Mouse (Mus musculus) left cerebral cortex, adult 18-20 months (tissue): ENCODE data around the gene Atrip. TPM values are rescaled to one million over a fixed set of nuclear protein-coding genes. Genes with fewer than 3 reads are reported as not detected.

Experiments used
- DNase-seq, 2 experiments: peaks; one replicate each; pipeline ENCODE4 v3.0.0; 2021 to 2022; ENCODE audit warnings: low spot score in 2 of 2, mixed read lengths in 1 of 2
- total RNA-seq, 2 experiments: library from RNA; stranded (reverse); gene quantifications; 2 replicates each; pipeline ENCODE4 v1.2.3; 2021

The Atrip gene
- total RNA-seq, 2 experiments from 2014 or later, result 25.3 to 29.7 TPM

DNA sequence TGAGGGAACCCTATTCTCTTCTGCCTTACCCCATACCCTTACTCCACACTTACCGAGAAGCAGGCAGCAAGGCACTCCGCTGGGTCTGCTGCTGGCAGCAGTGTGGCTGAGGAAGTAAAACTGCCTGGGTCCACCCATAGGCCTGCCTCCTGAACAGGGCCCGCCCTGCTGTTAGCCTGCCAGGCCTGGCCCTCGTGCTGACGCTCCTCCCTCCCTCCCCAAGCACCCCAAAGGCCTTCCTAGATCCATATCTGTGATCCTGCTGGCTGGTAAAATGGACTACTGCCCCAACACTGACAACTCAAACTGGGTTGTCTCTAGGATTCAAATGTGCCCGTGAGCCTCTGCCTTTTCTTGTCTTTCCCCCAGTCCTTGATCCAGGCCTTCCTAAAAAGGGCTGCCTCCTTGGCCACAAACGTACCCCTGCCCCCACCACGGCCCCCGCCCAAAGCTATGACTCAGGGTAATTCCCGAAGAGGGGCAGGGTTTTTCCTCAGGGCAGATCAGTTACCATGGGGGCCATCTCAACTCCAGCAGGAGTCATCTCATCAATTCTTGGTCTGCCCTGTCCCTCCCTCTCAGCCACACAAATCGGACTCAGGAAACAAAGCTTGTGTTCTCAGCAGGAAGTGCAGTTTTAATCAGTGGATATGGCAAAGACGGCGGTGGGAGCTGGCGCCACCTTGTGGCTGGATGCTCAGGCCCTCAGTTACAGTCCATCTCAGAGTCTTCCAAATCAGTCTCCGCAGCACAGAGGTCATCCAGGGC, 14.6 kb downstream of the Atrip start, which contains the start of gene Trex1:
Gene Trex1, minus strand, starts transcription at position 599 of the 768 bp plus-strand sequence.
- peak; percentile 86 to 90 for DNase-seq

DNA sequence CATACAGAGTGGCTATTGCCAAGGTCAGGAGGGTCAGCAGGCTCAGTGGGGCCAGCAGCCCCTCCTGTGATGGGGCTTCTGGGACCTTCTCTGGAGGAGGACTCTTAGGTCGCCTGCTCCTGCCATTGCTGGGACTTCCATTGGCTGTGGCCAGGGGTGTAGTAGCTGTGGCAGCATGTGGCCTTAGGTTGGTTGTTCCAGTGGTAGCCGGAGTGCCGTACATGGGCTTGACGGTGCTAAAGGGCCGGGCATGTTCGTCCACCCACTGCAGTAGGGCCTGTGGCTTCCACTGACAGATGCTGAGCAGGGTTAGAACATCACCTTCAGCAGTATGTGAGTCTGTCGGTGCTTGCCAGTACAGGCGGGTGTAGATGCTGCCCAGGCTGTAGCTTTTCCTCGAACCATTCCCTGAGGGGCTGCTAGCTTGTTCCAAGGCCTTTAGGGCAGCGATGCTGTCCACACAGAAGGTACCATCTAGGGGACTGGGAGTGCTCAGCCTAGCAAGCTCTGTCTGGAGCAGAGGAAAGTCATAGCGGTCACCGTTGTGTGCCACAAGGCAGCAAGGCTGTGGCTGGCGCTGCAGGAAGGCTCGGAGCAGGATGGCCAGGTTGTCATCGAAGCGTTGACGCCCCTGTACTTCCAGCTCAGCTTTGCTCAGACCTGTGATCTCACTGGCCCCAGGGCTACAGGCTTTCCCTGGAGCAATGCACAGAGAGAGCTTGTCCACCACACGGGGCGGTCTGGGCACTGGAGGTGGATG, 15.7 kb downstream of the Atrip start:
- DNase-seq, result no peak

DNA sequence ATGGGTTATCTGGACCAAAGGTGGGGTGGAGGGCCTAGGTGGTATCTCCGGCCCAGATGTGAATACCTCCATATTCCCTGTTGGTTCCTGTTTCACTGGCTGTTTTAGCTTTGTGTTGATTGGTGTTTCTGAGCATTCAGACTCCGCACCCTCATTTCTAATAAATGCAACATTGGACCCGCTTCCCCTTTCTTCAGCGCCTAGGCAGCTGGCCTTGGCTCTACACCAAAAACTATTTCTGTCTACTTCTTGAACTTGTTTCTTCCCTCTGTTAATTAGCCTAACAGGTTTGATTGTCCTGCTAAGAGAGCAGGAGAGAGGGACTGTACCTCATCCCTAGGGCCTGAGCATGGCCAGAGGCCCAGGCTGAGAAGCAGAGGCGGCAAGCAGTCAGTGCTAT, 16.4 kb downstream of the Atrip start:
- no peak for DNase-seq

DNA sequence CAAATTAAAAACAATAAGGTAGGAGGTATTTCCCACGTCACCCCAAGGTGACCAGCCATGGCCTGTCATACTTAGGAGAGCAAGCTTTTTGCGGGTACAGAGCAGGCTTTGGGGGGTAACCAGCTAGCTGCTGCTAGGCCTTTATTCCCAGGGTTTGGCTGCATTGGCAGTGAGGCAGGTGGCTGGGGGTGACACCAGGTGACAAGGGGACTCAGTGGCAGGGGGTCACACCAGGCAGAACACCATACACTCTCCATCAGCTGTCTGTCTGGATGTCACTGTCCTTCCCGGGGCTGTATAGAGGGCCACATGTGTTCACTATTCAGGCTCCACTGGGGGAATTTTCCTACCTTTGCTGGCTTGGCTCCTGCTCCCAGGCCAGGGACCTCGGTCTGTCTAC, 17.0 kb downstream of the Atrip start:
- DNase-seq, result no peak

DNA sequence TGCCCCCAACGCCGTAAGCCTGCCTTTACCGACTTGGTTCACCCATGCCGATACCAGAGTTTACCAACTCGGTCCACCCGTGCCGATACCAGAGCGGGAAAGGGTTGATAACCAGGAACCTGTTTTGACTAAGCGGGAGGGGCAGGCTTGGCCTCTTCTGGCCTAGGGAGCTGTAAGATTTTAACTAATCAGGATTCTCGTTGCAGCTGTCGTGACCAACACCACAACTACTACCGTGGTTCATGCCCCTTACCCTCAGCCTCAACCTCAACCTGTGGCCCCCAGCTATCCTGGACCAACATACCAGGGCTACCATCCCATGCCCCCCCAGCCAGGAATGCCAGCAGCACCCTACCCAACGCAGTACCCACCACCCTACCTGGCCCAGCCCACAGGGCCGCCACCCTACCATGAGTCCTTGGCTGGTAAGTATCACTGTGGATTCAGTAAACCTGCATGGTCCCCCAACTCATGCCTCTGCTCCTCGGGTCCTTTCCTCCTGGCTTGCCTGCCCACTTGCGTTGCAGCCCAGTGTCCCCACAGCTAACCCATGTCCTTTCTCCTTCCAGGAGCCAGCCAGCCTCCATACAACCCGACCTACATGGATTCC, 17.7 kb downstream of the Atrip start:
- DNase-seq, result no peak

DNA sequence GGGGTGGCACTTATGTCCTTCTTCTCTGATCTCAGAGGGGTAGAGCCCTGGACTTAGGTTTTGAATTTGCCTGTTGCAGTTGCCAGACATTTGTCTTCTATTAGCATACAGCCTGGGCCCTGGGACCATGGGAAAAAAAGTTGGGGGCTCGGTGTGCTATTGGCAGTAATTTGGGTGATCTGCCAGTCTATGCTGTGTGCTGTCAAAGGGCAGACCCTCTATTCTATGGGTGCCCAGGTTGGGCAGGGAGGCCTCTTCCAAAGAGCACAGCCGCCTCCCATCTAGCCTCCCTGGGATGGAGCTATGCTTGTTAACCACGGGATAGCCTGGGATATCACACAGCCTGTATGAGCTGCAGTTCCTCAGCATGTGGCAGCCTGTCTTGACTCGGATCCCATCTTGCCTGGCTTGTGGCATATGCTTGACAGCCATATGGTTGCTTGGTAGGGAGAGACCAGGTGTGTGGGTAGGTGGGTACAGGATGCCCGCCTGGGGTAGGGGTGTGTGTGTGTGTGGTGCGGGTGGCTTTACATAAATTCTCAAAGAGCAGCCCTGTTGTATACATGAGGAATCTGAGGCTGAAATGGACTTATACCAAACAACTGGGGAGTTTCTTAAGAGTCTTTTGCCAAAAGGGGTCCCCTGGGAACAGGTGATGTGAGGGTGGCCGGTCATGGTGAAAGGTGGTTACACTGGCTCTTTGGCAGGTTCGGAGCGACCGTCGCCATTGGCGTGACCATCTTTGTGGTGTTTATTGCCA, 18.5 kb downstream of the Atrip start:
- DNase-seq, result no peak

DNA sequence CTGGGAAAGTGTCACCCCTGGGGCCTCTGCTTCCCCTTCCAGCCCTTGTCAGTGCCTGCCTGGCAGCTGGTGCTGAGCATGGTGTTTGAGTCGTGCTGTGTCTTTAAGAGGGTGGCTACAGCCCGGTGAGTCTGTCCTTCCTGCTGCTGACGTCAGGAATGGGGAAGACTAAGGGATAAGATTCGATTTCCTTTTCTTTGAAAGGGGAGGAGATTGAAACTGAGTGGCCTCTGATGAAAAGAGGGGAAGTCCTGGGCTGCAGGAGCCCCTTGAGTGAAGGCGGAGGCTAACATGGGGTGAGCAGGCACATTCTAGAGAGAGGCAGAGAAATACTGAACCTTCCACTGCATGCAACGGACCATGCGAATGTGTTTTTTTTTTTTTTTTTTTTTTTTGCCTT, 19.2 kb downstream of the Atrip start:
- peak; percentile 61 to 72 for DNase-seq

DNA sequence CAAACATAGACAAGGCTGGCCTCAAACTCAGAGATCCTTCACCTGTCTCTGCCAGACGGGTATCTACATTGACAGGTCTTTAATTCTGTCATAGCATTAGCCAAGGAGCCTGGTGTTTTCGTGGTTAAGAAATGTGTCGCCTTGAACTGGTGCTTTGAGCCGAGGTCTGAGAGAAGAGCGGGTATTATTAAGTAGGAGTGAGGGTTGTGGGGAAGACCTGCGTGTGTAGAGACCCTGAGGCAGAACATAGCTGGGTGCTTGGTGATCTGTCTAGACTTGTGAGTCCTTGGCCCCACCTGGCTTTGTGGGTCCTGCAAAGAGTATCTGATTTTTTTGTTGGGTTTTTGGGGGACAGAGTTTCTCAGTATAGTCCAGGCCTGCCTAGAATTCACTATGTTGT, 20.1 kb downstream of the Atrip start:
- no peak for DNase-seq

DNA sequence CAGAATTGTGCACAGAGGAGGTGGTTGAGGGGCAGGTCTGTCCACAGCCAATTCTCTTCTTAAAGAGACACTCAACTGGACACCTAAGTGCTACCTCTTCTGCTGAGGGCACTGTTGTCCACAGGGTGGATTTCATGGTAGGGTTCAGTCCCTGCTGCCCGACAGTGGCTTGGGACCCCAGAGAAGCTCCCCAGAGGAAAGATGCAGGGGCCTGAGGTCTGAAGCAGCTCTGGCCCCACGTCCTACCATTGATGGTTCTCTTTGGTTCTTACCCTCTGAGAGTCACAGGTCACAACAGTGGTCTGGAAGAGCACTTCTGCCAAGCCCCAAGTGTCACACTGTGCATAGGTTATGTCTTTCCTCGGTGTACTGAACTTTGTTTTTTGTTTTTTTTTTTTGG, 20.6 kb downstream of the Atrip start:
- no peak for DNase-seq

DNA sequence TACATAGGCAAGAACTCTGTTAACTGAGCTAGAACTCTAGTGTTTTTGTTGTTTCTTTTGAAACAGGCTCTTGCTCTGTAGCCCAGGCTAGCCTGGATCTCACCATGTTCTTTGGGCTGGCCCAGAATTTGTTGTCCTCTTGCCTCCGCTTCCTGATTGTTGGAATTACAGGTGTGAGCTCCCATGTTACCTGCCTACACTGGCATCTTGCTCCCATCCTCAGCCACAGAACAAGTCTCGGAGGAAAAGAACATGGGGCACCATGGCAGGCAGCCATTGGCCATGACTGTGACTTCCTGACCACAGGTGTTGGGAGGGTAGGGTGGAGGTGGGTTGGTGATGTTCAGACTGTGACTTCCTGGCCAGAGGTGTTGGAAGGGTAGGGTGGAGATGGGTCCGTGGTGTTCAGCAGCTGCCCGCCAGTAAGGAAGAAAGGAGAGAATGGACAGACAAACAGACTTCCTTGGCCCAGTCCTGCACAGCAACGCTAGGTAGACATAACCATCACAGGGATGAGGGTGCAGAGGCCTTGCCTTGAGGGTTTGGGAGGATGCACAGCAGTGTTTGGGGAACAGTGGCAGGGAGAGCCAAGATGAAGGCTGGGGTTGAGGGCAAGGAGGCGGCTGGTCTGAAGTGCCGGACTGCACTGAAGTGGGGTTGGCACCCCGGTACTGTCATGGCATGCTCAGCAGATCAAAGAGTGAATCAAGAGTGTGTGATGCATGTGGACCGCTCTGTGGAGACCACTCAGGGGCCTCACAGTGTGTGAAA, 21.2 kb downstream of the Atrip start:
- no peak for DNase-seq

DNA sequence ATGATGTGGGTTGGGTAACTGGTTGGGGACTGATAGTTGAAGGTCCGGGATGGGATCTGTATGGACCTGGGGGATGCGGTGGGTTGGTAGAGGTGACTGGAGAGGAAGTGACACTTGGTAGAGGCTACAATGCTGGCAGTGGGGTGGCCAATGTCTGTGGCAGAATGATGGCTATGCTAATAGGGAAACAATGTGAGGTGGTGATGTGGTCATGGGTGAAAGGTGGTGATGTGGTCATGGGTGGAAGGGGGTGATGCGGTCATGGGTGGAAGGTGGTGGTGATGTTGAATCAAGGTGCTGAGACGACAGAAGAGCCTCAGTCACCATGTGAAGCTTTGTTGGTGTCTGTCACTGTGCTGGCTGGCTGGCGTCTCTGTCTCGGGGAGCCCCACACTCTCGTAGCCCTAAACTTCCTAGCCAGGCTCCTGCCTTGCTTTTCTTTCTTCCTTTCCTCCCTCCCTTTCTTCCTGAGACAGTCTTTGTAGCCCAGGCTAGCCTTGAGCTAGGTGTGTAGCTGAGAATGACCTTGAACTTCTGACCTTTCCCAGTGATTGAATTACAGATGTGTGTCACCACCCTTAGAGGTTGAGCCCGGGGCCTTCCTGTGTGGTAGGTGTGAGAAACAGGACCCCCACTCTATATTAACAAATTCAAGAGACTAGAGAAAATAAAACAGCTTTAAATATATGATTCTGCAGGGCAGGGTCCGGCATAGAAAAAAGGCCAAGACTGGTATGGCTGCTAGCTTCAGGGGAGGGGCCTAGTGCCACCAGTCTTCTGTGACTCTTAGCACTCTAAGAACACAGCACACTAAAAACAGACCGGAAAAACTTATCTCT, 22.1 kb downstream of the Atrip start:
- DNase-seq, result no peak

DNA sequence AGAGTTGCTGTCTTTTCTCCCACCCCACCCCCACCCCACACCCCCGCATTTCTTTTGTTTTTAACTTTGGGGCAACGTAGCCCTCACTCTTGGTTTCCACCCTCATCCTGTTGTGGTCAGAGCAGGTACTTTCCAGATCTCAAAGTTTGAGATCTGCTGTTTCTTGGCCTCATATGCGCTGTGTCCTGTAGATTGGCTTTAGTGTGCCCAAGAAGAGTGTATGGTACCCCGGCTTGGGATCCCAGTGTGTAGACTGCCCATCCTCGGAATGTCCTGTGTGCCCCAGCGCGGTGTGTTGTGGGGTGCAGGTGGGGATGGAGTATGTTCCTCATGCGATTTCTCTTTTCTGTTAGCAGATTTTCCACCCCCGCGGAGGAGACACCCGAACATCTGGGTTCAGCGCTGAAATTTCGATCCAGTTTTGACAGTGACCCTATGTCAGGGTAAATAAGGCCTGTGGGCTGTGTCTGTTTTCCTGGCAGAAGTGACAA, 22.9 kb downstream of the Atrip start:
- DNase-seq, result no peak

DNA sequence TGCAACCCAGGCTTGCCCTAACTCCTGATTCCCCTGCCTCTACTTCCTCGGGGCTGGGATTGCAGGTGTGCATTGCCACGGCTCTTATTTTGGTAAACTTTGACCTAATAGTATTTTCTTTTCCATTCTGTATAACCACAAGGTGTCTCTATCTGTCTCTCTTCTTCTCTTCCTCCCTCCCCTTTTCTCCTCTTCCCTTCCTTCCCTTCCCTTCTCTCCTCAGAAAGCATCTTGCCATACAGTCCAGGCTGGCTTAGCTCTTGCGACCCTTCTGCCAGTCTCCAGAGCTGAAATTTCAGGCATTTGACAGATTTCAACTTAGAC, 23.3 kb downstream of the Atrip start:
- no peak for DNase-seq

DNA sequence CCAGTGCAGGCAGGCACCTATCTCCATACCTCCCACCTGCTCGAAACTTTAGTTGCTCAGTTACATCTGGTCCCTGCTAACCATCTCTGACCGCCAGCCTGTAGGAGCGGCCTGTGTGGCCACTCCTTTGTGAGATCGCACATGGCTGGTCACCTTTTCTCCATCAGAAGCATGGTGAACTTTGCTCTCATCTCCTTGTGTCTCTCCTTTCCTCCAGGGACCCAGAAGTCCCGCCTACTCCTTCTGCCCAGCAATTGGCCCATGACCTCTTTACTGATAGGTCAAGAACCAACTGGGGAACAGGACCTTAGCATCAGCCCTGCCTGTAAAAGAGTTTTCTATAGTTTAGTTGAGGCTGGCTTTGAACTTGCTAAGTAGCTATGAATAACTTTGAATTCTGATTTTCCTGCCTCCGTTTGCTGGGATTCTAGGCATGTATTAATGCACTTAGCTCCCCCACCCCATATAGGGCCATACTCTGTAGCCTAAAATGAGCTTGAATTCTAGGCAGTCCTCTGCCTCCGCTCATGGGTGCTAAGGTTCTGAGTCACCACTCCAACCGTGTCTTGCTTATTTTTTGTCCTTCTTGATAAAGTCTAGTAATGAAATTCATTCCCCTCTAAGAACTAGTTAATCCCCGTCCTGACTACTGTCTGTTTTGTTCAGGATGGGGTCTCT, 23.8 kb downstream of the Atrip start:
- DNase-seq, result no peak

DNA sequence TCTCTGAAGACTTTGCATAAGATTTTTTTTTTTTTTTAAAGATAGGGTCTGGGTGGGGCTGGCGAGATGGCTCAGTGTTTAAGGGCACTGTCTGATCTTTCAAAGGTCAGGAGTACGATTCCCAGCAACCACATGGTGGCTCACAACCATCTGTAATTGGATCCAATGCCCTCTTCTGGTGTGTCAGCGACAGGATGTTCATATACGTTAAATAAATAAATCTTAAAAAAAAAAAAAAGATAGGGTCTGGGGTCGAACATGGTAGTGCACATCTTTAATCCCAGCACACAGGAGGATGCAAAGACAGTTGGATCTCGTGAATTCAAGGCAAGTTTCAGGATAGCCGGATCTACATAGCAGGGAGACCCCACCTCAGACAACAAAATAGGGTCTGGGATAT, 24.6 kb downstream of the Atrip start:
- no peak for DNase-seq

DNA sequence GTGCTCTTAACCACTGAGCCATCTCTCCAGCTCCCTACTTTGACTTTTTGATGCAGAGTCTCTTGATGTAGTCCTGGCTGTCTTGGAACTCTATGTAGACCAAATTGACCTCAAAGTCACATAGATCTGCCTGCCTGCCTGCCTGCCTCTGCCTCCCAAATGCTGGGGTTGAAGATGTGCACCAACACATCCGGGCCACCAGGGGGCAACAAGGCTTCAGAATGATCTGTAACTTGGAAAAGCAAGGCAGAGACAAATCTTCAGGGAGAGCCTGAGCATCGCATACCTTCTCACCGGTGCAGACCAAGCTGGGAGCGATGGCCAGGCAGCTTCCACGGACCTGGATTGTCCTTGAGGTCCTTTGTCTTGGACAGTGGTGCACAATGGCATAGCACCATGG, 27.6 kb downstream of the Atrip start:
- DNase-seq, result peak in 1 of 2 experiments; percentile 30

DNA sequence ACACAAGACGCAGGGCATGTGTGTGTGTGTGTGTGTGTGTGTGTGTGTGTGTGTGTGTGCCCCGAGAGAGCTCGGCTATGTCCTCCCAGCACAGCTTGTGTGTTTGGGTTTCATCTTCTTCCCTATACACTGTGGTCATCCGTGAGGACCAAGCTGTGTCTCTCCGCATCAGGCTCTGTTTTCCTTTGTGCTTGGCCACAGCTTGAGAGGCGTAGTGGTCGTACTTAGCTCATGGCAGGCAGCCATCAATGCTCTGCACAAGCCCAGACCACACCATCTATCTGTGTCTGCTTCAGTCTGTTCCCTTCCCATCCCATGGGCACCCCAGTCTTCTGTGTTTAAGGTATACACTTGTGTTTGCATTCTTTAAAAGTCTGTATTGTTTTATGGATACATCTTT, 32.6 kb downstream of the Atrip start:
- no peak for DNase-seq

DNA sequence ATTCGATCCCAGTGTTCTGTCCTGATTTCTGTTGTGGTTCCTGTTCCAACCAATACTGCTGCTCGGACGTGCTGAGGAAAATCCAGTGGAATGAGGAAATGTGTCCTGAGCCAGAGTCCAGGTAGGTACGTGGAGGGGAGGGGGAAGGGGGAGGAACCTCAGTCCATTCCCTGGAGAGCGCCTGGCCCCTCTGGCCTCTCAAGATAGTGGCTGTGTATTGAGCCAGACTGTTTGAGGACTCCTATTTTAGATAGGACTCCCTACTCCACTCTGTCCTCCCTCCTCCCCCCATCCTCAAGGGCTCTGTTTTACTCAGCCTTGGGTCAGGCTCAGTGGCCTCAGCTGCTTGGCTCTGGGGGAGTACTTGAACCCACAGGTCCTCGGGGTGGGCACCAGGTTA, 33.0 kb downstream of the Atrip start:
- no peak for DNase-seq

DNA sequence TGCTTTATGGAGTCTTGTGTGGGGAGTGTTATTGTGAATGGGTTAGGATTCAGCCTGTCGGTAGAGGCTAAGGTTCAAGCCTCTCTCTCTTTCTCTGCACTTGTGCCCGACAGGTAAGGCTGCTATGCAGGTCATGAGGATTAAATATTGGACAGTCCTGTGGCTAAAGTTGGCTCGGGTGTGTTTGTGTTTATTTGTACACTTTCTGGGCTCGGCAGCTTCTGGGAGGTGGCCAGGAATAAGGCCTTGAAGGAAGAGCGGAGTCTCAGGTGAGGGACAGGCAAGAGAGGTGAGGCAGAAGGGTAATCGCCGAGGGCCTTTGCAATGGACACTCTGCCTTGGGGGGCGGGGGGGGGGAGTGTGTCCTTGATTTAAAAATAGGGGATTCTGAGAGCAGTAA, 33.7 kb downstream of the Atrip start:
- no peak for DNase-seq
